Mouse (Mus musculus): Measurements from ENCODE around the gene Gp1bb.

Gp1bb gene

GRCm38 (mm10) chr16:18628206-18628947, 6.2 kb upstream of the Gp1bb start:
- no peak for DNase-seq (ENCODE audit: low spot score)

GRCm38 (mm10) chr16:18627163-18627562, 5.0 kb upstream of the Gp1bb start:
- DNase-seq (ENCODE audit: low spot score), result no peak

GRCm38 (mm10) chr16:18626376-18626878, 4.2 kb upstream of the Gp1bb start, which contains the start of gene Gm49601:
TSS of gene Gm49601 (minus strand) at chr16:18626427.
- DNase-seq (ENCODE audit: low spot score), result peak; percentile 74

- no peak for DNase-seq (ENCODE audit: low spot score)
These were observed 3.6 kb upstream of the Gp1bb start for GRCm38 (mm10) chr16:18625791-18626311.

- DNase-seq (ENCODE audit: low spot score), result no peak
These were observed 2.9 kb upstream of the Gp1bb start for GRCm38 (mm10) chr16:18625097-18625496.

GRCm38 (mm10) chr16:18624641-18625040, 2.4 kb upstream of the Gp1bb start:
- no peak for DNase-seq (ENCODE audit: low spot score)

- no peak for DNase-seq (ENCODE audit: low spot score)
These were observed 1.7 kb upstream of the Gp1bb start for GRCm38 (mm10) chr16:18623751-18624540.

- DNase-seq (ENCODE audit: low spot score), result no peak
These were observed 930 bp upstream of the Gp1bb start for GRCm38 (mm10) chr16:18622916-18623750.

GRCm38 (mm10) chr16:18621362-18622001, 721 bp downstream of the Gp1bb start:
- no peak for DNase-seq (ENCODE audit: low spot score)

GRCm38 (mm10) chr16:18620601-18621361, 1.4 kb downstream of the Gp1bb start:
- no peak for DNase-seq (ENCODE audit: low spot score)

GRCm38 (mm10) chr16:18620201-18620600, 2.0 kb downstream of the Gp1bb start:
- no peak for DNase-seq (ENCODE audit: low spot score)

GRCm38 (mm10) chr16:18619110-18619509, 3.1 kb downstream of the Gp1bb start:
- DNase-seq (ENCODE audit: low spot score), result no peak

- no peak for DNase-seq (ENCODE audit: low spot score)
These were observed 3.9 kb downstream of the Gp1bb start for GRCm38 (mm10) chr16:18618297-18618696.

GRCm38 (mm10) chr16:18617370-18618065, 4.7 kb downstream of the Gp1bb start:
- peak; percentile 76 for DNase-seq (ENCODE audit: low spot score)

- no peak for DNase-seq (ENCODE audit: low spot score)
These were observed 8.9 kb downstream of the Gp1bb start for GRCm38 (mm10) chr16:18613301-18613700.

- no peak for DNase-seq (ENCODE audit: low spot score)
These were observed 10.5 kb downstream of the Gp1bb start for GRCm38 (mm10) chr16:18611752-18612151.

GRCm38 (mm10) chr16:18609099-18609498, 13.1 kb downstream of the Gp1bb start:
- DNase-seq (ENCODE audit: low spot score), result no peak

- DNase-seq (ENCODE audit: low spot score), result no peak
These were observed 14.0 kb downstream of the Gp1bb start for GRCm38 (mm10) chr16:18608226-18608625.

- DNase-seq (ENCODE audit: low spot score), result no peak
These were observed 16.5 kb downstream of the Gp1bb start for GRCm38 (mm10) chr16:18605705-18606104.

GRCm38 (mm10) chr16:18604267-18604701, 17.9 kb downstream of the Gp1bb start:
- DNase-seq (ENCODE audit: low spot score), result no peak

All from T-cell, adult 2 months (primary cell).